Mouse (Mus musculus): ENCODE data around the gene Btnl2.
"Not testable (repeated sequence)": the region's sequence is repeated elsewhere in the genome, so short reads cannot be mapped to it uniquely, and the experiment has no call there.

Gene Btnl2

GRCm38 (mm10) chr17:34354539-34354938, at the start of gene Btnl2:
Gene Btnl2 (plus strand): TSS chr17:34354822.
- no peak for DNase-seq

GRCm38 (mm10) chr17:34305380-34306030, 49.1 kb upstream of the Btnl2 start, which contains the start of gene H2-Eb1:
Gene H2-Eb1 (plus strand): TSS chr17:34305867.
- peak; percentile 90 to 91 for DNase-seq

GRCm38 (mm10) chr17:34306407-34306806, 48.2 kb upstream of the Btnl2 start:
- no peak for DNase-seq

GRCm38 (mm10) chr17:34307216-34307615, 47.4 kb upstream of the Btnl2 start:
- no peak for DNase-seq

GRCm38 (mm10) chr17:34308161-34308560, 46.5 kb upstream of the Btnl2 start:
- DNase-seq = no peak

GRCm38 (mm10) chr17:34309225-34309624, 45.4 kb upstream of the Btnl2 start:
- DNase-seq = no peak

GRCm38 (mm10) chr17:34309683-34310385, 44.8 kb upstream of the Btnl2 start:
- DNase-seq = peak; percentile 70 to 73

GRCm38 (mm10) chr17:34310526-34310925, 44.1 kb upstream of the Btnl2 start:
- not testable (repeated sequence) for DNase-seq

GRCm38 (mm10) chr17:34312185-34312584, 42.4 kb upstream of the Btnl2 start:
- no peak for DNase-seq

GRCm38 (mm10) chr17:34313393-34313792, 41.2 kb upstream of the Btnl2 start:
- peak; percentile 85 to 90 for DNase-seq

GRCm38 (mm10) chr17:34314286-34314685, 40.3 kb upstream of the Btnl2 start:
- no peak for DNase-seq

GRCm38 (mm10) chr17:34315512-34315911, 39.1 kb upstream of the Btnl2 start:
- no peak for DNase-seq

GRCm38 (mm10) chr17:34316697-34317096, 37.9 kb upstream of the Btnl2 start:
- DNase-seq = no peak

GRCm38 (mm10) chr17:34317275-34317674, 37.3 kb upstream of the Btnl2 start:
- no peak for DNase-seq

GRCm38 (mm10) chr17:34325436-34325835, 29.2 kb upstream of the Btnl2 start, which contains the start of gene H2-Eb2:
Gene H2-Eb2 (plus strand): TSS chr17:34325665.
- DNase-seq = peak in 1 of 2 experiments; percentile 15

- no peak for DNase-seq
These were observed 28.2 kb upstream of the Btnl2 start for GRCm38 (mm10) chr17:34326373-34326772.

GRCm38 (mm10) chr17:34329807-34330206, 24.8 kb upstream of the Btnl2 start:
- no peak for DNase-seq

- no peak for DNase-seq
These were observed 23.4 kb upstream of the Btnl2 start for GRCm38 (mm10) chr17:34331200-34331599.

GRCm38 (mm10) chr17:34340619-34341402, 13.8 kb upstream of the Btnl2 start:
- DNase-seq = no peak

- DNase-seq = no peak
These were observed 9.7 kb upstream of the Btnl2 start for GRCm38 (mm10) chr17:34344882-34345281.

GRCm38 (mm10) chr17:34345486-34345885, 9.1 kb upstream of the Btnl2 start:
- DNase-seq = no peak

- DNase-seq = no peak
These were observed 8.6 kb upstream of the Btnl2 start for GRCm38 (mm10) chr17:34346041-34346440.

GRCm38 (mm10) chr17:34347606-34348308, 6.9 kb upstream of the Btnl2 start:
- DNase-seq = peak; percentile 68 to 69
